Mouse (Mus musculus): ENCODE data around the gene Mad1l1.

- TF ChIP-seq MYOG (IDR thresholded peaks at IDR 0.05; ENCODE audit: control insufficient read depth, extremely low read depth, insufficient read length) (no peak), USF1 (IDR thresholded peaks at IDR 0.05; ENCODE audit: low read depth) (no peak), CTCF (IDR thresholded peaks at IDR 0.05; ENCODE audit: control insufficient read depth, insufficient read depth, insufficient read length) (no peak), CEBPB (IDR thresholded peaks at IDR 0.05; ENCODE audit: low read depth) (no peak), MAX (IDR thresholded peaks at IDR 0.05) (no peak), MYOD1 (IDR thresholded peaks at IDR 0.05; ENCODE audit: control insufficient read depth, insufficient read length, low read depth) (no peak), FOSL1 (IDR thresholded peaks at IDR 0.05; ENCODE audit: insufficient read depth, low read length, poor library complexity, severe bottlenecking) (no peak)
These were observed 169.5 kb downstream of the Mad1l1 start for GRCm38 (mm10) chr5:140151871-140152270.

Data from C2C12 (cell line).